Mouse (Mus musculus) liver, embryonic 14.5 days (tissue): Measurements from ENCODE around the gene Abcc4. TPM values are rescaled to one million over a fixed set of nuclear protein-coding genes. Genes with fewer than 3 reads are reported as not detected.
A peak's percentile ranks its signal among the peaks of the same experiment; 100 is the strongest.

Experiments
- ATAC-seq: fragments of 200-750 bp; cut with Nextera tagmentation; 2 replicates; pipeline ENCODE4 v1.8.0; 2017; ENCODE audit warnings: moderate number of reproducible peaks, mild to moderate bottlenecking, moderate library complexity; ENCODE audit not compliant: insufficient read depth
- DNase-seq, 3 experiments: peaks; one replicate each; pipeline ENCODE4 v3.0.0-alpha.2; 2012 to 2013; ENCODE audit warnings: low read depth in 3 of 3, low spot score in 3 of 3
- H3K27ac ChIP-seq: fragments of 300-500 bp; sonication (generic); 2 replicates; pipeline ENCODE4 v1.5.1; 2014; ENCODE audit warnings: moderate library complexity, mild to moderate bottlenecking, control low read depth, inconsistent platforms
- H3K27me3 ChIP-seq: fragments of 300-500 bp; sonication (generic); 2 replicates; pipeline ENCODE4 v1.6.1; 2014; ENCODE audit warnings: mild to moderate bottlenecking, low read length, moderate library complexity; ENCODE audit not compliant: control insufficient read depth, insufficient read depth
- H3K36me3 ChIP-seq: fragments of 300-500 bp; sonication (generic); replicated peaks from 2 replicates; pipeline ENCODE4 v1.6.1; 2014; ENCODE audit warnings: low read depth; ENCODE audit not compliant: control insufficient read depth, insufficient read depth
- H3K4me1 ChIP-seq, 2 experiments: fragments of 200-500 bp in 1 of 2; fragments of 300-500 bp in 1 of 2; sonication (generic) in 1 of 2; replicated peaks; 2 replicates each; pipeline ENCODE4 v1.6.1; 2012 to 2014; ENCODE audit warnings: antibody characterized with exemption in 1 of 2, inconsistent platforms in 1 of 2, low read length in 1 of 2; ENCODE audit not compliant: control insufficient read depth in 2 of 2, insufficient read depth in 2 of 2
- H3K4me2 ChIP-seq: fragments of 300-500 bp; sonication (generic); 2 replicates; pipeline ENCODE4 v1.6.1; 2014; ENCODE audit warnings: low read depth, mild to moderate bottlenecking, control low read depth, moderate library complexity
- H3K4me3 ChIP-seq, 2 experiments: fragments of 200-500 bp in 1 of 2; fragments of 300-500 bp in 1 of 2; sonication (generic) in 1 of 2; 2 replicates each; pipeline ENCODE4 v1.5.1; 2012 to 2014; ENCODE audit warnings: low read depth in 2 of 2, low read length in 2 of 2, mild to moderate bottlenecking in 2 of 2, control low read depth in 1 of 2, inconsistent platforms in 1 of 2, moderate library complexity in 1 of 2; ENCODE audit not compliant: insufficient read depth in 1 of 2
- H3K9ac ChIP-seq: fragments of 300-500 bp; sonication (generic); replicated peaks from 2 replicates; pipeline ENCODE4 v1.6.1; 2014; ENCODE audit warnings: mild to moderate bottlenecking, control low read depth, moderate library complexity
- H3K9me3 ChIP-seq: fragments of 300-500 bp; sonication (generic); 2 replicates; pipeline ENCODE4 v1.6.1; 2016; ENCODE audit warnings: low read length, mixed read lengths; ENCODE audit not compliant: control insufficient read depth
- CTCF ChIP-seq: IDR thresholded peaks from 2 replicates; pipeline ENCODE4 v1.5.1; 2016; ENCODE audit warnings: antibody characterized with exemption, low read depth, control low read depth
- EP300 ChIP-seq: IDR thresholded peaks from 2 replicates; pipeline ENCODE4 v1.6.1; 2016; ENCODE audit warnings: antibody characterized with exemption, low read depth
- WGBS: fragments of 180-500 bp; shearing (Covaris S2); extraction: QIAGEN DNeasy Blood & Tissue Kit; methylation state at CpG from one replicate; pipeline ENCODE4 v1.1.7; 2014; ENCODE audit not compliant: insufficient replicate concordance; 5-methylcytosine and 5-hydroxymethylcytosine counted together
- polyA plus RNA-seq, 2 experiments: library from polyadenylated mRNA; depleted of rRNA in 1 of 2; stranded (reverse) in 1 of 2; unstranded in 1 of 2; fragments of >200 nt; fragmentation: Nextera tagmentation in 1 of 2; extraction: Ambion mirVana in 1 of 2; gene quantifications; 2 replicates each; pipeline versions ENCODE4 v1.2.1 to v1.2.3; 2012 to 2014

The Abcc4 gene
- polyA plus RNA-seq, 2 experiments: 1.4 to 1.9 TPM

- ATAC-seq (no peak), DNase-seq (no peak)
- Histone ChIP-seq H3K4me1 (peaks cover 4 to 15% of the 10 kb centered on the region in 2 experiments; a peak in 2 of 4 replicates), H3K4me3 (no peak overlapping the region), H3K27me3 (no peaks in the 10 kb centered on the region), H3K36me3 (no peaks in the 10 kb centered on the region), H3K4me2 (peak overlapping the region; percentile 74), H3K27ac (no peak overlapping the region), H3K9ac (peak overlapping the region; percentile 51; the same call in 1 of the 2 replicates), H3K9me3 (no peaks in the 10 kb centered on the region)
- TF ChIP-seq EP300 (no peak), CTCF (no peak)
- WGBS: 49% methylated on average over 5 of the region's 5 CpGs
These were observed 153.6 kb downstream of the Abcc4 start for GRCm38 (mm10) chr14:118552390-118552789.

- Histone ChIP-seq H3K4me1 (peaks cover 4 to 15% of the 10 kb centered on the region in 2 experiments; a peak in 2 of 4 replicates), H3K9ac (peak overlapping the region; percentile 51), H3K9me3 (no peaks in the 10 kb centered on the region), H3K27ac (peak overlapping the region; percentile 43), H3K4me2 (peak overlapping the region; percentile 74), H3K4me3 (peak overlapping the region; percentile 42 to 46), H3K27me3 (no peaks in the 10 kb centered on the region), H3K36me3 (no peaks in the 10 kb centered on the region)
- DNase-seq (peak; percentile 22 to 41 (median 23)), ATAC-seq (peak; percentile 83)
- 7% methylated on average over 24 of the region's 24 CpGs for WGBS
- TF ChIP-seq CTCF (no peak), EP300 (peak; percentile 51)
These were observed 154.2 kb downstream of the Abcc4 start for GRCm38 (mm10) chr14:118551725-118552285.

DNA sequence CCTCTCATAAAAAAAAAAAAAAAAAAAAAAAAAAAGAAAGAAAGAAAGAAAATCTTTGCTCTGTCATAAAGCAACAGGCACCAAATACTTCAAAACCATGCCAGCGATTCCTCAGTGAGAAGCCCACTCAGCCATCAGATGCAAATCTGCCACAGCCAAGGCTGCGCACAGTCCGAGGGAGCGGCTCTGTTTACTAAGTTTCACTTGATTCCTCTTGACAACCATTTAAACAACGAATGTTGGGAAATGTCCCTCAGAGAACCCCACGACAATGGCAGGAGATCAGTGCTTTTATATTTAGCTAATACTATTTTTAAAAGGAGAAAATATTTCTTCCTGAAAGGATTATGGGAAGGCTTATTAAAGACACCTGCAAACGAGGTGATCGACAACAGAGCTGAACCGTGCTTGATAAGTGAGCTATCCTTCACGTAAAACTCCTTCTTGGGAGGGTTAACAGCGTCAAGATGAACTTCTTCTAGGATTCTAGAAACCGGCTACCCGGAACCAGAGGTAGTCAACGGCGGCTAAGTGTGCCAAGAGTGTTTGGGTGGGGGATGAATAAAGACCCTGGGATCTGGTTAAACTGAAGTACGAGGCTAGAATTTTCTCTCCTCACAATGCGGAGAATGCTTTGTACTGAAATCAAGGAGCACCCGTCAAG, 154.8 kb downstream of the Abcc4 start:
- H3K9me3 ChIP-seq: no peaks in the 10 kb centered on the region
- ATAC-seq: peak; percentile 48; the same call in 1 of the 2 replicates
- TF ChIP-seq EP300 (no peak), CTCF (no peak)
- H3K4me2 ChIP-seq: peak overlapping the region; percentile 74
- H3K36me3 ChIP-seq: no peaks in the 10 kb centered on the region
- no peaks in the 10 kb centered on the region for H3K27me3 ChIP-seq
- H3K4me1 ChIP-seq: peaks cover 4 to 15% of the 10 kb centered on the region in 2 experiments; a peak in 2 of 4 replicates
- peak overlapping the region; percentile 43 for H3K27ac ChIP-seq
- no peak for DNase-seq
- H3K4me3 ChIP-seq: peak overlapping the region; percentile 42 to 46
- 26% methylated on average over 18 of the region's 18 CpGs for WGBS
- H3K9ac ChIP-seq: peak overlapping the region; percentile 51

DNA sequence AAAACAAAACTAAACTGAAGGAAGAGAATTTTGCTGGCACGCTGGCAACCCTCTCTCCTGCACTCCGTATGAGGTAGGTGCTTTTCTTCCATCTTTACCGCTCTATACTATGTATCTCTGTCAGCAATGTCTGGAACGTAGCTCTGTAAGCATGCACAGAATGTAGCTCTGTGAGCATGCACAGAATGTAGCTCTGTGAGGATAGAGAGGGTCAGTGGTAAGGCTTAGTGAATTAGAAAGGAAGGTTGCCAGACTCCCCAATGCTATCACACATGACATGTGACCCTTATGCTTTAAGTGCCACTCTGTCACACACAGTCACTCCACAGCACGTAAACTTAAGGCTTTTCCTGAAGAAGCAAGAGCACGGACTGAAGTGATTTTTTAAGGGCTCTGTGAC, 161.5 kb downstream of the Abcc4 start:
- H3K9ac ChIP-seq: no peak overlapping the region
- H3K9me3 ChIP-seq: no peaks in the 10 kb centered on the region
- no peaks in the 10 kb centered on the region for H3K36me3 ChIP-seq
- no peak overlapping the region for H3K4me3 ChIP-seq
- ATAC-seq (no peak), DNase-seq (no peak)
- no peak for TF ChIP-seq EP300
- no peak for TF ChIP-seq CTCF
- no peak overlapping the region for H3K4me2 ChIP-seq
- H3K27ac ChIP-seq: no peak overlapping the region
- WGBS: 77% methylated on average over 6 of the region's 6 CpGs
- H3K27me3 ChIP-seq: no peaks in the 10 kb centered on the region
- H3K4me1 ChIP-seq: no peaks in the 10 kb centered on the region

DNA sequence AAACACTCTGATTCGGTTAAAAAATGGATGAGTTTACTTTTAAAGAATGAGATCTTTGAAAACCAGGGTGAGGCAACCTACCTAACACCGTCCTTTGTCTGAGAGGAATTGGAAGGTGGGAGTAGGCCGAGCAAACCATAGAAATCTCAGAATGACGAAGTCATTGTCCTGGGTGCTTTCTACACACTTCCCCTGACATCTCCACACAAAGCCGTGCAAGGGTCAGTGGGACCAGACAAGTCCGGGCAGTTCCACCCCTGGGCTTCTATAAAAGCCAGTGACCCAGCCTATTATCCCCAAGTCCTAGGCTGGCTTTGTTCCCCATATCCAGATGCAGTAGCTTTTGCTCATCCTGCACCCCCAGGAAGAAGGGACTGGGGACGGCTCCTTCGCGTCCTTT, 163.1 kb downstream of the Abcc4 start:
- 73% methylated on average over 9 of the region's 9 CpGs for WGBS
- TF ChIP-seq EP300: no peak
- TF ChIP-seq CTCF: no peak
- H3K4me3 ChIP-seq: no peak overlapping the region

More for the DNA sequence above, 163.1 kb downstream of the Abcc4 start:
- H3K36me3 ChIP-seq: no peaks in the 10 kb centered on the region
- H3K9ac ChIP-seq: no peak overlapping the region
- H3K4me1 ChIP-seq: no peaks in the 10 kb centered on the region
- no peaks in the 10 kb centered on the region for H3K27me3 ChIP-seq
- H3K9me3 ChIP-seq: no peaks in the 10 kb centered on the region
- H3K4me2 ChIP-seq: no peak overlapping the region
- ATAC-seq: no peak
- DNase-seq: no peak
- no peak overlapping the region for H3K27ac ChIP-seq
